Mouse (Mus musculus): ENCODE measurements around the gene Egfr.
A peak's percentile ranks its signal among the peaks of the same experiment; 100 is the strongest.

Egfr gene

DNA sequence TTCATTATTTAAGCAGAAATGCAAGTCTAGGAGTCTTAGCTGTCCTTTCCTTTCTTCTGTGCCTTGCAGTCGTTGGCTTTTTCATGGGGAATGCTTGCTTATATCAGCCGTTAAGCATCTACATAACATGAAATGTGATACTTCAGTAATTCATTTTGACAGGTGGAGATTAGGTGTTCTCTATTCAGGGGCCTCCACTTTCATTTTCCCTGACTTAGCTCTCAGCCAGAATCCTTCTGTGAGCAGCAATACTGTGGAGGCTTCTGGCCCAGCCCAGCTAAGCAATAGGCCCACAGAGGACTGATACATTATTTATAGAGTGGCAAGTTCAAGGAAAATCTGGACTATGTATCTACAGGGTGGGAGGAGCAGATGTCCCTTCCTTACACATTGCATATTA, 25.0 kb downstream of the Egfr start:
- no peak for DNase-seq (ENCODE audit: inconsistent age in 2 of 2, low spot score in 1 of 2)

DNA sequence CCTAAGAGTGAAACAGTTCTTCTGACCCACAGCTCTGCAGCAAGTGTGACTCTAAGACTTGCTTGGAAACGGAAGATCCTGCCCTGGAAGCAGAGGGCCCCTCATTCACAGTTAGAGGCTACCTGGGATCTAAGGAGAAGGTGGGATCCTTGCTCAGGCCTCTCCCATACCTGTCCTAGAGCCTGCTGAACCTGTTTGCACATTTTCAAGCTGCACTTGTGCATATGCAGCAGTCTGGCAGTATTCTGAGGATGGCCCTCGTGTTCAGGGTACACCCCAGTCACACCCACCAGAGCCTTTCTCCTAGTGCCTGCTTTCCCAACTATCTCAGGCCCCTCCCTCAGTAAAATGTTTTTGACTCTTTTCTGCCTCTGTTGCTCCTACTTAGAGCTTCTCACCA, 29.6 kb downstream of the Egfr start:
- no peak for DNase-seq (ENCODE audit: inconsistent age in 2 of 2, low spot score in 1 of 2)

DNA sequence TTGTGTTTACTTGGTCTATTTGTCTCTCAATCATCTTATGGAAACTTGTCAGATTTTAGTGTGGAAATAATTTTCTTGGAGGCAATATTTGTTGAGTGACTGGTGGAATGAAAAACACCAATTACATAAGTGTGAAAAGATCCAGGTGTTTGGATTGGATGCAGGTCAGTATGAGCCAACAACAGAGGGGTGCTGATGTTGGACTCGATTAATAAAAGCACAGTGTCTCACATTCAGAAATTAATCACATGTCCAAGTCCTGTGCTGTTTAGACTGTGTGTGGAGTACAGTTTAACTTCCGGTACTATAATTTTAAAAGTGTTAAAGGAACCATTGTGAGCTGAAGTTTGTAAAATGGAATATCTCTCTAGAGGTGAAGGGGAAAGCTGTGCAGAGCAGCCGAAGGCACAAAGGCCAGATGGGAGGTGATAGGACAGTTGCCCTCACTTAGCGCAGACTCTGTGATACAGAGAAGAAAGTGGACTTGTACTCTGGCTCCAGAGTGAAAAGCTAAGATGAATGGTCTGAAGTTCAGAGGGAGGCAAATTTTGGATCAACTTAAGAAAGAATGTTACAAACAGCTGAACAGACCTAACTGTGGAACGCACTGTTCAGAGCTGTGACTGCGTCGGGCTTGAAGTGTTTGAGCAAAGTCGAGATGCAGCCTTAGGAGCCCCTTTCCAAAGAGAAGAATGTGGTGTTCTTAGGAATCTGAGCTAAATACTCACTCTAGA, 32.1 kb downstream of the Egfr start:
- DNase-seq (ENCODE audit: inconsistent age in 2 of 2, low spot score in 1 of 2): no peak

DNA sequence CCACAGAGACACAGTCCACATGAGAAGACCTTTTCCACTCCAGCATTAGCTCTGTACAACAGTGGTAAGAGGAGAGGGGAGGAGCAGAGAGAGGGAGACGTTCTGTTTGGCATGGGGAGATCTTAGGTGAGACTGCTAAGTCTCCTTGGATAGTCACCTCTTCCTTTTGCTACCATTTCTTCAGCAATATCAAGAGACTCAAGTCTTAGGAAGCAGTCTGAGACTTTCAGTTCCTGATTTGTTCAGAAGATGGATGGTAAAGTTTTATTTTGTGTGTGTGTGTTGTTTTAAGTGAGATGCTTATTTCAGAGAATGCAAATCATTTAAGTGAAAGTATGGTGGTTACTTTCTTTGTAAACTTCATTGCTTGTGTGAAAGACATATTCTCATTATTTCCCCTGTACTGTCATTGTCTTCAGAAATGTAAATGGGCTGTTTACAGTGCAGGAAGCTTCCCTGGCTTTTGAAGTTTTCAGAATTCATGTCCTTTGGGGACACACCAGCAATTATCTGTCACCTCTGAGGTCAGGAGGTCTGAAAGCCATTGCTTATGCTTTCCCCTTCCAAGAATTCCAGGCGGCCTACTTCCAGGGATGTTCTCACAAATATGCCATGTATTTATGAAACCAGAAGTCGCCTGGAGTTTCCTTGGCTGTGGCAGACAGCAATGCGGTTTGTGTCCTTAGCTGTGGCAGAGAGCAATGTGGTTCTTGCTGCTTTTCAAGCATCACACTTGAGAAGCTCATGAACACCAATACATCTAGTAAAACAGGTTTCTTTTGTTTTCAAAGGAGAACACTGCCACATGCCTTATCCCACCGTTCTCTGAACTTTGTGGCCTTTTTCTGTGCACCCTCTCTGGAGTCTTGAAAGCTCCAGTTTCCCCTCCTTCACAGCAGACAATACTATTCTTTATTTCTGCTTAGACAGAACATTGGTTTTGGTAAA, 40.9 kb downstream of the Egfr start:
- DNase-seq (ENCODE audit: inconsistent age in 2 of 2, low spot score in 1 of 2): no peak

DNA sequence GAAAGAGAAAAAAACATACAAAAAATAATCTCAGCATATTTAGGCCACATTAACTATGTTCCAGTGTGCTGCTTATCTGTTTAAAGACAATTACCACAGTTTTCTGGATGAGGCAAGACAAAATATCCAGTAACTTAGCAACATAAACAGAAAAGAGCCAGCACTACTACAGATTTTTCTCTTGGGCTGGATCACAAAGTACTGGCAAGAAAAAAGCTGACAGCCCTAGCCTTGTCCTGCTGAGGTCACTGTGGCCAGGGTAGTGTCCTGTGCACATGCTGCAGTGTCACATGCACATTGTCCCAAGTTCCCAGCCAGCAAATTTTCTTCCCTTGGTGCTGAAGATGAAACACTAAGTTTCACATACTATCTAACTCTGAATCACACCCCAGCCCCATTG, 43.0 kb downstream of the Egfr start:
- peak in 1 of 2 experiments; percentile 39 for DNase-seq (ENCODE audit: inconsistent age in 2 of 2, low spot score in 1 of 2)

DNA sequence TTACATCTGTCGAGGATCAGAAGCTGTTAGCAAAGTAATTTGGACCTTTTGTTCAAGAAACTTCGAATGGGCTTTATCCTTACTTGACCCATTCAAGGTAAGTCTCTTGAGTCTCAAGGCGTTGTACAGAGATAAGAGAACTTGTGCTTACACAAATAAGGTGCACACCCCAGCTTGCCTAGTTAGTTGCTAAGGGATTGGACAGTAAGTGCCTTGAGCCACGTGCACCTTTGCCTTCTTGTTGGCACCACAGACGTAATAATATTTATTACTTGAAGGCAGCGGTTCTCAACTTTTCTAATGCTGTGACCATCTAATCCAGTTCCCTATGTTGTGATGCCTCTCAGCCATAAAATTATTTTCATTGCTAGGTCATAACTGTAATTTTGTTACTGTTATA, 43.5 kb downstream of the Egfr start:
- no peak for DNase-seq (ENCODE audit: inconsistent age in 2 of 2, low spot score in 1 of 2)

DNA sequence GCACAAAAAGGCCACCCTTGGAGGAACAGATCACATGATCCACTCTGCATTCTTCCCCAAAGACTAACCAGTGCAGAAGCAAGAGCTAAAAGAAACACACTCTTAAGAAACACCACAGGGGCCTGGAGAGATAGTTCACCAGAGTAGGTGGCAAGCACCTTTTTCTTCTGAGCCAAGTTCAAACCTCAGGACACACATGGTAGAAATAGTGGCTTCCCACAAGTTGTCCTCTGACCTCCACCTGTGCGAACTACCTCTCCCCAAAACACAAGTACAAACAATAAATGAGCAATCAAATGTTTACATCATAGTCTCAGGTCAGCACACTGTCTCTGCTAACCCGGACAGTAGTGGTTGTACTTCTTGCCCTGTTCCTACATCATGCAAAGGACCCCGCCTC, 45.5 kb downstream of the Egfr start:
- no peak for DNase-seq (ENCODE audit: inconsistent age in 2 of 2, low spot score in 1 of 2)

DNA sequence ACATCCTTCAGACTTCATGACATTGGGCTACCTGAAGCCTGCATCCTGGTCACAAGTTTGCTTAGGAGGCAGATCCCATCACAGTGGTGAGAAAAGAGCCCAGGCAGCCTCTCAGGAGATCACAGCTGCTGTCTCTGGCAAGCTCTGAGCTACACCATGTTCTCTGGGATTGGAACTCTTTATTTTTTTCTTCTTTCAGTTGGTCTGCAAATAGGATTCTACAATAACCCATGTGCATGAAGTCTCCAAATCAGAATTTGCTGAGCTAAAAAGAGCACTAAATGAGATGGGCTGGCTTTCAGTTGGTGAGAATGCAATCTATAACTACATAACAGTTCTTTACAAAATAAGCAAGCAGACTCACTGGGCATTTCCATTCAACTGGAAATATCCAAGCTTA, 46.1 kb downstream of the Egfr start:
- no peak for DNase-seq (ENCODE audit: inconsistent age in 2 of 2, low spot score in 1 of 2)

DNA sequence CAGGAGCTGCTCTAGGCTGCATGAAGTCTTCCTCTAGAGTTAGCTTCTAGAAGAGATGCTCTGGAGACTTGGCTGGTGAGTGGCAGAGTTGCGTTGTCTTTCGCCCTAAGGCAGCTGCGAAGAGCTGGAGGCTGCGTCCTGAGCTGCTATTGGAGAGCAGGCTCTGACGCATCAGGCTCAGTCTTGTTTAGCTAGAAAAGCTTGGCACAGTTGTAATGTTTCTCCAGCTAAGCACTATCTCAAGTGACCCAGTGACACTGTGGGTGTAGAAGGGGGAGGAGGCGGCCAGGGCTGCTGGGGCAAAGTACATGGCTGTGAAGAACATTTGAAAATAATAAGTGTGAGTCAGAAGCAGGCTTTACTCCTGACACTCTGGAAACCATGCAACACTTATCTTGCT, 48.5 kb downstream of the Egfr start:
- DNase-seq (ENCODE audit: inconsistent age in 2 of 2, low spot score in 1 of 2): peak; percentile 26 to 74

DNA sequence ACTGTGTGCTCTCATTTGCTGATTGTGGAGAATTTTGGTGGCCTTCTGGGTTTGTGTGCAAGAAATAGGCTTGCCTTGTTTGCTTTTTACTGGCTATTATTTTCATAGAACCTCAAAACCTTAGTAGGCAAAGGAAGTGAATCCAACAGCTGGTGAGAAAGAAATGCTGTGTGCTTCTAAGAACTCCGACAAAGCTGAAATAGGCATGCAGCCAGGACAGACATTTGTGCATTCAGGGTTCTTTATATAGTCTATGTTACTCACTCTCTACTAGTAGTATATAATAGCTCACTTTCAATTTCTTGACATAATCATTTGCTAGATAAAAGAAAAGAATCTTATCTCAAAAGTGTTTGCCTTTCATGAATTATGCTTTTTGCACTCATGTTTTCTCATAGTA, 50.7 kb downstream of the Egfr start:
- no peak for DNase-seq (ENCODE audit: inconsistent age in 2 of 2, low spot score in 1 of 2)

DNA sequence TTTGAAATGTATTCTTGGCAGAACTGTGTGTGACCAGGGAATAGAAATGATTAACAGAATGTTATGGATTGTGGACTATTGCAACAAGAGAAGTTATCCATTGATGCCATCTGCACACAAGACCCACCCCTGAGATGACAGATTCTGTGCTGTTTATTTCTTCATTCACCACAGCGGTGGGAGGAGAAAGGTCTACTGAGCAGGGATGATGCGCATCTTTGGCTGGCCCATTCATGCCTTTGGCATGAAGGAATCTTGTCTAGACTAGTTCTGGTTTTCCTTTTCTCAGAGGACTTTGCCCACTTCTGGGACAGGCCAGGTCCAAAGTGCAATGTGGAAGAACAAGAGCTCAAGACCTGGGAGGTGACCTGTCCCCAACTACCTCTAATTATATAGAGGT, 52.0 kb downstream of the Egfr start:
- DNase-seq (ENCODE audit: inconsistent age in 2 of 2, low spot score in 1 of 2): no peak

DNA sequence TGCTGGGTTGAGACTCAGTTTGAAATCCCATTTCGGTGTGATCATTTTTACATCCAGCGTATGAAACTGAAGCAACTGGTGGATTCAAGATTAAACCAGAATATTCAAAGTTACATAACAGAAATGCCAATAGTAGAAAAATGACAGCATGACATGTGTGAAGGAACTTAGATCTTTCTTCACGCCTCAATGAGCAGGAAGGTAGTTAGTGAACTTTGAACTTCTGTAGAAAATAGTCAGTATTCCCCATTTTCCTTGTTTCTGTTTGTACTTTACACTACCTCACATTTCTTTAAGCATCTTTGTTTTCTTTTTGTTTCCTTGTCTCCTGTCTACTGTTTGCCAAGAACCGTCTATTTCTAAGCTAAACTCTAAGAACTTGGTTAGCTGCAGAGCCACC, 53.9 kb downstream of the Egfr start:
- DNase-seq (ENCODE audit: inconsistent age in 2 of 2, low spot score in 1 of 2): no peak

DNA sequence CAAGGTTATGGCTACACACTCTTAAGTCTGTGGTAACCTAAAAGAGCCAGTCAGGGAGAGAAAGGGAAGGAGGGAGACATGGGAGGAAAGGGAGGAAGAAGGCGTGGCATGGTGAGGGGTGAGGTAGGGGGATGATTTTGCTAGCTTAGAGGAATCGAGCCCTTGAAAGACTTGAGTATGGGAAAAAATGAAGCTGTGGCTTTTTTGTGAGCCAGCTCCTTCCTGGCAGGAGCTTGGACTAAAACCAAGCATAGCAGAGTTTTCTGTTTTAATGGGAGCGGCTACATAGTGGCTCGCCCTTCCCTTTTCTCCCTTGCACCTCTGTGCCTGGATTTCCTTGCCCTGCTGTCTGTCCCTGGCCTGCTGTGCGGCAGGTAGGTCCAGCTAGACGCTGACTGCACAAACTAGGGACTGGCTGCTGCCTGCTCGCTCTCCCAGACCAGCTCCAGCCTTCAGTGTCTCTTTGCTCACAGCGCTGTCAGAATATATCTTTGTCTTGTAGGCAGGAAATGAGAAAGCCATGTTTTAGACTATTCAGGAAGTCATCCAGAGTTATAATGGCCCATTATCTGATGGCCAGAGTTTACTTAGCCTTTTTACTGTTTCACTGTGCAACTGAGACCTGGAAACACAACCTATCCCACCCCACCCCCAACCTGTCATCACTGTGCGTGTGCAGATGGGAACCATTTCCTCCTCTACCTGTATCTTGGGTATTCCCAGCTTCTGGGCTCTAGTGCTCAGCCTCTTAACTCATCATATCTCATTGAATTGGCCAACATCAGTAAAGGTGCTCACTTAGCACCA, 57.4 kb downstream of the Egfr start:
- no peak for DNase-seq (ENCODE audit: inconsistent age in 2 of 2, low spot score in 1 of 2)

DNA sequence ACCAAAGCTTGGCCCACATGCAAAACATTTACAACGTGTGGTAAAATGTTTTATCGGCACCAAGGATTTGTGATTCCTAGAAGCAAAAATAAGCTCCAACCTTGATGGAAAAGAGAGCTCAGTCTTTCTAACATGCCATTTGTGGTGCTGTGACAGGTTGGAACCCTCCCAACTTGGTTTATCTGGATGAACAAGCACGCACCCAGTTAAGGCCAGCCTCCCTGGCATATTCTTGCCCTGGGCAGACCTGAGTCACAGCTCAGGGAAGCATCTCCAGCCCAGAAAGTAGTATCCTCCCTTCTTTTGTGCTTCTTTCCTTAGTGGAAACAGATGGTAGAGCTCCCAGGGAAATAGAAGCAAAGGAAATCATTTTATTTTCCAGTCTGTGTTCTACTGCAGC, 58.1 kb downstream of the Egfr start:
- peak in 1 of 2 experiments; percentile 43 for DNase-seq (ENCODE audit: inconsistent age in 2 of 2, low spot score in 1 of 2)

DNA sequence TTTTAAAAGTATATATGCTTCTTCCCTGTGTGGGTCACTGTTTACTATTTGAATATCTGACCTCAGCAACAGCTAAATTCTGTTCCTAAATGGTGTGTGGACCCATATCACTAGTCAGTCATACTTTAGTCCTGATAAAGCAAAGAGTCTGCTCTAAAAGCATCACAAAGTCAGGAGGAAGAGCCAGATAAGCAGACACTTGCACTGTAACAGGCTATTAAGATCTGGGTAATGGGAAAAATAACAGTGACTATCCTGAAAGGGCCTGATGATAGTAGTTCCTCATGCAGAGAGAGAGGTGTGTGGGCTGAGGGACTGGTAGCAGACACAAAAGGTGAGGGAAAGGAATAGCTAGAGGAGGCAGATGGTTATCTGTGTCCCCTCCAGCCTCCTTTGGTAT, 61.3 kb downstream of the Egfr start:
- no peak for DNase-seq (ENCODE audit: inconsistent age in 2 of 2, low spot score in 1 of 2)

DNA sequence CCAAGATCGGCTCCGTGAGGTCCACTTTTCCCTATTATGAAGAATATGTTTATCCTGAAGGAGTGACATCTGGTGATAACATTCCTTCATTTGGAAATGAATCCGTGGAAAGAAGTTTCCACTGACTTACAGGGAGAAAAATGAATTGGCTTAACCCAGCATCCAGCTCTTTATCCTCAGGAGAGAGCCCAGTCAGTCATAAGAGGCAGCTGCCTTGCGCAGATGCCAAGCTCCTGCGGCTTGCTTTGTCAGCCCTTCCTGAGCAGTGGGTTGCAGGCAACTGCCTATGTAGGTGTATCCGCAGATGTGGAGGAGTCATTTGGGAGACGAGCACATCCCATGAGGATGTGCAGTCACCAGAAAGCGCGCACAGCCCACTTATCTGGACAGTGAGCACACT, 64.4 kb downstream of the Egfr start:
- no peak for DNase-seq (ENCODE audit: inconsistent age in 2 of 2, low spot score in 1 of 2)

DNA sequence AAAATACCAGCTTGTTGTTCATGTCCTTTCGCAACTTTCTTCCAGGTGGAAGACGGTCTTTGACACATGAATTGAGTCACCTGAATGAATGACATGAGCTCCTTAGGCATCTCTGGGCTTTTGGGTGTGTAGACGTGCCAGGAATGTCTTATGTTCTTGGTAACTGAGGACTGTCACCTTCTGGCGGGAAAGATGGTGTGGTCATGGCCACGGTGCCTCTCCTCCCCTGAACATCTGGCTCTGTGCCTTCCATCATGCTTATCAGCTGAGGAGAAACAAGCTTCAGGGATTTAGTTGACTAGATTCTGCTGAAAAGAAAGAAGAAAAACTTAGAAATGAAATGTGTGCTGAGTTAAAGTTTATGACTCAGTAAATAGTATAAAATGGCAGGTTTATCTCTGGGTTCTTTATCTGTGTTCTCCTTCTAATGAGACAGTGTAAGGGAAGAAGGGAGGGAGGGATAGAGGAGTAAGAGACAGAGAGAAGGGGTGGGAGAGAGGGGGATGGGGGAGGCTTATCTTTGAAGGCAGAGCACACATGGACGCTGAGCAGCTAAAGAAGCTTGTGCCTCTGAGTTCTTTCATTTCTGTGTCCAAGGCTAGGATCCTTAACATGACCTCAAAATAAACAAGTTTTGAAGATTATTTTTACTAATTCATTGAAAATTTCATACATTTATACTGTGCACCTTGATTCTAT, 65.5 kb downstream of the Egfr start:
- no peak for DNase-seq (ENCODE audit: inconsistent age in 2 of 2, low spot score in 1 of 2)

DNA sequence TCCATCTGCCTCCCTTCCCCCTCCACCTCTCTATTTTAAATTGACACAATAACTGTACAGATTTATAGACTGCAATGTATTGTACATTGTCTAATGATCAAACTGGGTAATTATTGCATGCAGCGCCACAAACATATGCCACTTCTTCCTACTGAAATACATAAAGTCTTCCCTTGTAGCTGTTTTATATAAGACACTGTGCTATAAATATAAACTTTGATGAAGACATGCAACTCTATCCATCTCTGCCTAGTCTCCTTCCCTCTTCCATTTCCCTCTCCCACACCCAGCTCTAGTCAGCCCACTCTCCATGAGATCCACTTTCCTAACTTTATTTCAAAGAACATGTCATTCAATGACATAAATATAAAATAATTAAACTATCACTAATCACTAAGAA, 67.4 kb downstream of the Egfr start:
- DNase-seq (ENCODE audit: inconsistent age in 2 of 2, low spot score in 1 of 2): no peak

DNA sequence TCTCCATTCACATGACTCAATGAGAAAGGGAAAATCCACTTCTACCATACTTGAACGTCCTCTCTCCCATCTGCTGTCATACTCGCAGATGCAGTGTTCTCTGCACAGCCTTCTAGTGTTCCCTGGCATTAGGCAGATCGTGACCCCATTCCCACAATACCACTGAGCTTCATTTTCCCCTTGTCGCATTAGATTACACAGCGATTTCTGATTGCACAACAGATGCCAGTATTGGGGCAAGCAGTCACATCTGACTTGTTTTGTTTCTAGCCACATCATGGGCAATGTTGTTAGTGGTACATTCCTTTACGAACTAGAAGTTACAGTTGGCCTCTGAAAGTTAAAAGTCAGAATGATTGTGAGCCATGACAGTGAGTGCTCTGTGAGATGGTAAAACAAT, 68.1 kb downstream of the Egfr start:
- no peak for DNase-seq (ENCODE audit: inconsistent age in 2 of 2, low spot score in 1 of 2)

DNA sequence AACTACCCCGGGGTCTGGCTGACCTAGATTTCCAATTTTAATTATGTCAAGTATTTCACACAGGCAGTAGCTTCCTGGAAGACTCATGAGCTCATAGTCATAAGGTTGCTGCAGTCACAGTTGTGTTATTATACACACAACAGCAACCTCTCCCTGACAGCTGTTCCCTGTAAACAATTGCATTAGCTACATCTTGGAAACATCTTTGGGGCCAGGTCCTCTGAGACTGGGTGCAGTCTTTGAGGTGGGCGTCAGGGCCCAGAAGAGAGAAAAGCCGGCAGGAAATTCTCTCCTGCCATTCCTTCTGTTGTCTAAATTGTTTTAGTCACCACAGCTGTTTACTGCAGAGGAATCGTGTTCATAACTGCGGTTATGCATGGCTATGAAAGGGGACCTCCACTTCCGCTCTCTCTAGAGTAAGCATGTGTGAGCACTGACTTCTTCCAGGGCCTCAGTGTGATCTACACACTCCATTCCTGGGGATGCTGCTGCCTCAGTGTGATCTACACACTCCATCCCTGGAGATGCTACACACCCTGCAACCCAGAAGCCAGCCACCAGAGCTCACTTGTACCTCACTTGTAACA, 69.8 kb downstream of the Egfr start:
- no peak for DNase-seq (ENCODE audit: inconsistent age in 2 of 2, low spot score in 1 of 2)

Data from adrenal gland, adult (tissue).